Mouse (Mus musculus): ENCODE data around the gene Stx2.
"Not testable (repeated sequence)": the region's sequence is repeated elsewhere in the genome, so short reads cannot be mapped to it uniquely, and the experiment has no call there.

The Stx2 gene

DNA sequence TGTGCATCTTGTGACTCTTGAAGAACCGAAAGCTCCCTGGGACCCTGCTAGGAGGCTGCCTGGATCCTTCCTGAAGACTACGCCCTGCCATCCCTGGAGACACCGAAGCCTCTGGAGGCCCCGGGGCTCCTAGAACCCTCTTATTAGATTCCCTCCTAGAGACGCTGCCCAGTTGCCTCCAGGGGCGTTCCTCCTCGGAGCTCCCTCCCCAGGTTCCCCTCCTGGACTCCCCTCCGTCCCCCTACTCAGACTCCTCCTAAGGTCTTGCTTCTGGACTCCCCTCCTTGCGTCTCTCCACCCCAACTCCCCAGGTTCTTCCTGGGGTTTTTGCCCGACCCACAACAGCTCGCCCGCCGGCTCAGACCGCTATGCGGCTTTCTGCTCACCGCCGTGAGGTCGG, 366 bp downstream of the Stx2 start:
- DNase-seq: peak; percentile 30

DNA sequence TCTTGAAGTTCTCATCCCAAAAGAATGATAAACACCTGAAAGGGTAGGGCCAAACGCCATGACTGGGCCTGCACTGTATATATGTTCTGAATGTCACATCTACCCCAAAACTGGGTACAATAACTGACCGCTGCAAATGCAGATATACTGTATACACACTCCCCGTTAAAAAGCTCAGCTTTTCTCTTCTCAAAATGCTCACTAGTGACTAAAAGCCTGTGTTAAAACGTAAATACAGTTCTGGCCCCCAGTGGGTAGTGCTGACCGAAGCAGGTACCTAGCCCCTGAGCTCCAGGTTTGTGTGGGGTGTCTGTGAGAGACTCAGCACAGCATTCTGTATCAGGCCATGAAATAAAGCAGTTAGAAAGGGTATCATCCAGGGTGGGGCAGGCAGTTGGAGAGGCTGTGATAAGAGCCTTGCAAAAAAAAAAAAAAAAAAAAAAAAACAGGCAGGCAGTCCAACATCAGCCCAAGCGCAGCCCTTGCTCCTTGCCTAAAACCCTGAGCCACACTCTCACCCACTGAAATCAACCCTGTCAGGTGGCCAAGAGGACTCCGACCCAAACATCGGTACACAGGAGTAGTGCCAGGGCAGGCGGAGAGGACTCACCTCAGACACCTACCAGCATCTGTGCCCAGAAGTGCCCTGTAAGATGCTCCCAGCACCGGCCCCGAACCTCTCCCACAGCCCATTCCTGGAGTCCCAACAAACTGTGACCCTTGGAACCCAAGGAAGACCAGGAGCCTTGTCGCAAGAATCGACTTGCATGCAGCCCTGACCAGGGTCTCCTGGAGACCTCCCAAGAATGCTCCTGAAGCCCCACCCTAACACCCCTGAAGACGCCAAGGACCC, 1.0 kb downstream of the Stx2 start:
- no peak for DNase-seq

DNA sequence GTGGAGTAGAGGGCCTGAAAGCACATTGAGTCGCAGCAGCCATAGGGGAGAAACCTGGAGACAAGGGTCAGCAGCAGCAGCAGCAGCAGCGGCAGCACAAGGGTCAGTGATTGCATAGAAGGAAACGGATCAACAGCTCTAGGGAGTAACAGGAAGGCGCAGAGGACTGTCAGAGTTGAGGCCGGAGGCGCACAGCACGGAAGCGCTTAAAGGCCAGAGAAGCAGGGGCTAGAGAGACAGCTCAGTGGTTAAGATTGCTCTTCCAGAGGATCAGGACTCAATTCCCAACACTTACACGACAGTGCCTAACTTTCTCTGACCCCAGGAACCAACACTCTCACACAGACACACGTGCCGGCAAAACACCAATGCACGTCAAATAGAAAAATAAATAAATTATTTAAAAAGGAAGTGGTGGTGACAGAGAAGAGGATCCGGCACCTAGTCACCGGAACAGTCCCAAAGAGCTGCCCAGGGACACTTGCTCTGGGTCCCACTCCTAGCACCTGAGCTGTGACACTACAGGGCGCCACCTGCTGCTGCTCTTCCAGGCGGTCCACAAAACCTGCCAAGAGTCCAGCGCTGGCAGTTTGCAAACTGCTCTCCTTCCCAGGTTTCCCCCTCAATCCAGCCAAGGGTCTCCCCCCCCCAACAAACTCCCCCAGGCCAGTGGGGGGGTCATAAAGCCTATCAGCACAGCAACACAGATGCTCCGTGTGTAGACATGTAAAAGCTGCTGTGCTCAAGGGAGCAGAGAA, 2.2 kb downstream of the Stx2 start:
- DNase-seq: no peak

DNA sequence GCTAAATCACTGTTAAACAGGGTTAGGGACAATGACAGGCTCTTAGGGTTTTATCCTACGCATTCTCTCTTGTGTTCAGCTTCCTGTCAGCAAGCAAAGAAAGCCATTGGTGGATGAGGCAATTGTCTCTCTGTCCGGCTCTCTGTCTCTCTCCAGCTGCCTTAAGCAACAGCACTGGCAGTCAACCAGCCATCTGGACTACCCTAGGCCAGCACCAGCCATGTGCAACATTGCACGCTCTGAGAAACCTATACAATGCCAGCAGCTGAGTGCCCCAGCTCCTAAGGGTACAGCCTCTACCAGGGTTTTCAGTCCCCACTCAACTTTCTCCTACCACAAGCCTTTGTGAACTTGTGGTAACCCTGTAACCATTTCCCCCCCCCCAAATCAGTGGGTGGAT, 3.0 kb downstream of the Stx2 start:
- no peak for DNase-seq

DNA sequence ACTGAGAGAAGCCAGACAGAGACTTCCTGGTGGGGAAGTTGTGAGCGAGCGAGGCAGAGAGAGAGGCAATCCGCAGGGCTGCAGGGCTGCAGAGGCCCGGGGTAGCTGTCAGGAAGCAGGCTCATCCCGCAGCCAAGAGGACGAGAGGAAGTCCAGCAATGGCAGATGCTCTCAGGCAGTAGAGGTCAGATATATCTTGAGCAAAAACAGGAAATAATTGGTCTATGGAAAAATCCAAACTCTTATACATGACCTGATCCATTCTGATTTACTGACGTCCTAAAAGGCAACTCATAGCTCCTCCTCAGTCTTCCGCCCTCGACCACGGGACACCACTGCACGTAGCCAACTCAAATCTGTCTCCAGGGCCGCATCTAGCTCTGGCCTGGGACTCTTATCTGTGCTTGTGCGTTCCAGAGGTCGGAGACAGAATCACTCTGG, 5.8 kb downstream of the Stx2 start:
- no peak for DNase-seq

DNA sequence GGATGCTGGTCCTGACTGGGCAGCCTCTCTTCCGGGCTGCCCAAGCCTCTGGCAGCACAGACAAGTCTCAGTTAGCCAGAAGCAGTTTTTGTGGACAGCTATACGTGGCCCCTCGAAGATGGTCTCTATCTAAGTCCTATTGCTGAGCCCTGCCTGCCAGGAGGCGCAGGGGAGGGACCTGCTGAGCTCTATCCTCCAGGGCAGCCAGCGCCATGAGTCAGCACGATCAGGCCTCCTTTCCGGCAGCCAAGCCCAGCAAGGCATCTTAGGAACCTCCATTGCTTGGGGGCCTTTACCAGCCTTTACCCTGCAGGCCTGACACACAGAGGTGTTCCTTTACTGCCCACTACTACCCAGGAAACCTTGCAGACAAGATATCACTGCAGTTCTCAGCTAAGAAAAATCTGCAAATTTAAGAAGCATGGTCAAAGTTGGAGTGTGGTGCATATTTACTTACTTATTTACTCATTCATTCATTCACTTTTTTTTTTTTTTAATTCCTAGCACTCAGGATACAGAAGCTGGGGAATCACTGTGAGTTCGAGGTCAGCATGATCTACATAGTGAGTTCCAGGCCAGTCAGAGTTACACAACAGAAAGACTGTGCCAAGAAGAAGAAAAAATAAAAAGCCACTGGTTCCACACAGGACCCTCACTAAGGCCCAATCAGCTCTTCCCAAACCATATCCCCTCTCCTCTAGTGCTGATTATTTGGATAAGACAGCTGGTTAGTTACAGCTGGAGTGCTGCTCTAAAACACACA, 7.5 kb downstream of the Stx2 start:
- no peak for DNase-seq

DNA sequence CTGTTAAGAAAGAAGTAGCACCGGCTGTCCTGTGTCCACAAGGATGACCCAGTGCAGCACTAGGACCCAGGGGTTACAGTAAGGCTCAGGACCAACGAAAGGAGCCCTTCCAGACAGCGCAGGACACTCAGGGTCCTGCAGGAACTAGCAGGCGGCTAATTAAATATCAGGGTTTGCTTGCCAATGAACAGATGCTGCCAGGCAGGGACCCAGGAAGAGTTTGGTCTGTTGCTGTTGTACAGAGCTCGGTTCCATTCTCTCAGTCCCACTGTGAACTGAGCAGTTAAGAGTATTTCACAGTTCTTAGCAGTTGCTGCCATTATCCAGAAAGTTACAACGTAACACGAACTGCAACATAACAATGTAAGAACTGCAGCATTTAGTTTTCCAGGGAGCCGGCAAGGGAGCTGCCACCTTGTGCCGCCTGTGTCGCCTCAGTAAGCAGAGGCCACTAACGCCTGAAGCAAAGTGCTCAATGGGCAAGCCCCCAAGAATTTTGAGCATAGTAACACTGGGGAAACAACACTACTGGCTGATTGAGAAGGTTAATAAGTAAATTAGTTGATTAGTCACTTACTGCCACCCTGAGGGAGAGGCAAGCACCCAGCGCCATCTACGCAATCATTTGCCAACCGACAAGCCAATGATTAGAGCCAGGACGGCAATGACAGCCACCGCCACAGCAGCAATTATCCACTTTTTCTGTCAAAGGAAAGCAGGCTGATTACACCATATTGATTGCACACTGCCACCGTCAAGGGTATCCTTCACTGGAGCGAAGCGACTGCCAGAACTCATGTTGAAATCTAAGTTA, 21.0 kb downstream of the Stx2 start:
- DNase-seq: no peak

DNA sequence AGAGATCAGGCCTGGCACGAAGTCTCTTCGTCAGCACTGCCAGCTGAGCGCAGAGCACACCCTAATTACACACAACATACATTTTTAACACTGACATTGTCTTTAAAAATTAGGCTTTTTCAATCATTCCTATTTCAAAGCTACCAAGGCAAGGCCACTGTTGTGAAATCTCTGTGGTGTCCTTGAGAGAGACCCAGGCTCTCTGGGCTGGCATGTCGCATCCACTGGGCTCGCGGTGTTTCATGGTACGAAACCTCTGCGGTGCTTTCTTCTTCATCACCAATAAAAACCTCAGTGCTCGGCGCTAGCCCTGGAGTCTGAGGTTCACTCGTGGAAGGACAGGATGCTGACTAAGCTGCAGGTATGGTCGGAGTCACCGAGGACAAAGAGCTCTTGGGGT, 22.4 kb downstream of the Stx2 start:
- no peak for DNase-seq

DNA sequence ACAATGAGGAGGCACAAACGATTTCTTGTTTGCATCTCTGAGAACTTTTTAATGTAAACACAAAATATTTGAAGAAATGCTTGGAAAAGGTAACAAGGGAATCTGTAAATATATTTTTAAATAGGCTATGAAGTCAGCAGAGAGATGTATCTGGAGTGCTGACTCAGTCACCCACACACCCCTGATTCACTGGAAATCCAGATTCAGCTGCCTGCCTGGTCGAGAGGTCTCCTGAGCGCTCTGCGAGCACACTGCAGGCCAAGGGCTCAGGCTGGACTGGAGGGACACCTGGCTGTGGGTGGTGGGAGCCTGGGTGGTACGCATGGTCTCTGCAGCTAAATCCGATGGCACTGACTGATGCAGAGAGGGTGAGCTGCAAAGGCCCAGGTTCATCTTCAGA, 23.8 kb downstream of the Stx2 start:
- no peak for DNase-seq

DNA sequence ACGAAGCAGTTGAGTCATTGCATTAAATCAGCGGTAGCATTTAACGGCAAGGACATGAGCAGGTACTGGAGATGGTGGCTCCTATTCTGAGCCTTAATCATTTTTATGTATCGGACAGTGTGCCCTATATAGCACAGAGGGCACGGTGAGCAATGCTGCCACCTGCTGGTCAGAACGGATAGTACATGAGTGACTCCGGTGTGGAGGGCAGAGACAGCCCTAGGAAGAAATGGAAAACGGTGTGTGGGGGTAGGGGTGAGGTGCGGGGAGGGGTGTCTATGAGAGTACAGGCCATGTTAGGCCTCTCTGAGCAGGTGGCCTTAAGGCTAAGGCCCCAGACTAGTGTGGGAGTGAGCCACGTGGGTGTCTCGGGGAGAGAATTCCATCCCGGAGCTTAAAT, 26.8 kb downstream of the Stx2 start:
- DNase-seq: peak; percentile 35

DNA sequence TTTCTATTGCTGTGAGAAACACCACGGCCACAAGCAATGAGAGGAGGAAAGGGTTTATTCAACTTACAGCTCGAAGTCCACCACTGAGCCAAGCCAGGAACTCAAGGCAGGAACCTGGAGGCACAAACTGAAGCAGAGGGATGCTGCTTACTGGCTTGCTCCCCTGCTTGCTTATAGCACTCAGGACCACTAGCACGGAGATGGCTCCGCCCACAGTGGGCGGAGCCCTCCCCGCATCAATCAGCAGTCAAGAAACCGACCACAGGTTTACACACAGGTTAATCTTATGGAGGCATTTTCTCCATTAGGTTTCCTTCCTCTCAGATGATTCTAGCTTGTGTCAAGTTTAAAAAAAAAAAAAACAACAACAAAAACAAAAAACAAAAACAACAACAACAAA, 27.5 kb downstream of the Stx2 start:
- DNase-seq: no peak

DNA sequence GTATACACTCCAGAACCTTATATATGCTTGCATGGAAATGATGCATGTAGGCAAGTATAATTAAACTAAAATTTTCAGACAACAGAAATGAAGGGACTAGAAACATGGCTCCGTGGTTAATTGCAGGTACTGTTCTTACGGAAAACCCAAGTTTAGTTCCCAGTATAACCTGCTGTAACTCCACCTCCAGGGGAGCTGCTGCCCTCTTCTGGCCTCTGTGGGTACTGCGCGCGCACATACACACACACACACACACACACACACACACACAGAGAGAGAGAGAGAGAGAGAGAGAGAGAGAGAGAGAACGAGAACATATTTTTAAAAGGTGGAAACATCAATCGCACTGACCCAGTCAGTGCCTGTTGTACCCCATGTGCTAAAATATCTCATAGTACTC, 29.4 kb downstream of the Stx2 start:
- DNase-seq: no peak

DNA sequence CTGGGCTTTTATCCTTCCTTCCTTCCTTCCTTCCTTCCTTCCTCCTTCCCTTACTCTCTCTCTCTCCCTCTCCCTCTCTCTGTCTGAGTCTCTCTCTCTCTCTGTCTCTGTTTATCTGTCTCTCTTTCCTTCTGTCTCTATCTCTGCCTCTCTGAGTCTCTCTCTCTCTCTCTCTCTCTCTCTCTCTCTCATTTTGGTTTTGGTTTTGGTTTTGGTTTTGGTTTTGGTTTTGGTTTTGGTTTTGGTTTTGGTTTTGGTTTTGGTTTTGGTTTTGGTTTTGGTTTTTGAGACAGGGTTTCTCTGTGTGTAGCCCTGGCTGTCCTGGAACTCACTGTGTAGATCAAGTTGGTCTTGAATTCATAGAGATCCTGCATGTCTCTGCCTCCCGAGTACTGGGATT, 30.9 kb downstream of the Stx2 start:
- DNase-seq: not testable (repeated sequence)

DNA sequence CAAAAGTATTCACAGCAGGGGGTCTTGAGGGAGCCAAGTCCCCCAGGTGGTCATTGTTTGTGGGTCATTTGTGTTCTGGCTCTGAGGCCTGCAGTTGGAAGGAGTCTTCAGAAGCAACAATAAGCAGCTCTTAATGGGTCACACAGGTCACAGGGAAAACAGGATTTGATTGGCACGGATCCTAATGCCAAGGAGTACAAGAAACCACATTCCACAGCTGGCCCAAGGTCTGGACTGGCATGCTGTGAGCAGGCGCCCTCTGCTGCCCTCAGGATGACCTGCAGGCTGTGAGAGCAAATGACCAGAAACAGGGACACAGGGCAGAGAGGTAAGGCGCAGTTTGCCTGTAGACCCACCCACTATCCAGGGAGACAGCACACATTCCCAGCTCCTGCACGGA, 32.1 kb downstream of the Stx2 start:
- no peak for DNase-seq

DNA sequence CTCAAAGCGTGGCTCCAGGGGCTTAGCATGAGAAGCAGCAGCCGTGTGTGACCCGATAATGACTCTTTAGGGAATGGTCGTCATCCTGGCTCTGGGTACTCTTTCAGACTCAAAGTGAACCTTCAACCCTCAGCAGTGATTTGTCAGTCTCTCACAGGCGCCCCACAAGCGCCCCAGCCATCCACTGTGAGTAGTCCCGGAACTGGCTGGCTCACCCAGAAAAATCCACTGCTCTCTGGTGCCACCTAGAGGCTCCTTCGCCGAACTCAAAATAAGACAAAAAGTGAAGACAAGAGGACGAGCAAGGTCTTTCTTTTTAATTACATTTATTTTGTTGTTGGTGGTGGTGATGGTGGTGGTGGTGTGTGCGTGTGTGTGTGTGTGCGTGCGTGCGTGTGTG, 37.1 kb downstream of the Stx2 start:
- DNase-seq: peak; percentile 67

DNA sequence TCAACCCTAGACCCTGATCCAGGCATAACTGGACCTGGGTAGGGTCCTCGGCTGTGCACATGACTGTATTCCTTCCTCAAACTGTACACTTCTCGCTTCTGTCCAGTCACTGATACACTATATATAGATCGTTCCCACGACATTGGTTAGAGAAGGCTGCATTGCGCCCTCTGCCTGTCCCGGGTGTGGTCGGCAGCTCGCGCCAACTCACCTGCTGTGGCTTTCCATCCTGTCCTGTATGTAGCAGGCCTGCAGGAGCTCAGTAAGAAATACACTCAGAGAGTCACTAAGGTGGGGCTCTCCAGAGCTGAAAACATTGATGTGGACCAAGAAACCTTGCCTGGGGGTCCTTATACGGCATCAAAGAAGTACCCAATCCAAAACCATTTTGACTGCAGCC, 37.5 kb downstream of the Stx2 start:
- DNase-seq: no peak

DNA sequence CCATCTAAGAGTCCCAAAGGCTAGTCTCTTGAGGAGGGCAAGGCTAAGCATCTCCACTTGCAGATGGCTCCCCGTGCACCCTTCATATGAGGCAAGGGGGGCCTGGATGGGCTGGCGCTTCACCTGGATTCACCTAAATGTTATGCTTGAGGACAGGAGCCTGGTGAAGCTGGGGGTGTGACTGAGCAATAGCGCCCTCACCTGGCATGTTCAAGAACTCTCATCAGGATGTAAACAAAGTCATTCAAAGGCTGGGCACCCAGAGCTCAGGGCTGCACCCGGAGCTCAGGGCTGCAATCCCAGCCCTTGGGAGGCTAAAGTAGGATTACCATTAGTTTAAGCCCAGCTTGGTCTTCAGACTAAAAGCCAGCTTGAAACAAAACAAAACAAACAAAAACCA, 44.0 kb downstream of the Stx2 start:
- no peak for DNase-seq

DNA sequence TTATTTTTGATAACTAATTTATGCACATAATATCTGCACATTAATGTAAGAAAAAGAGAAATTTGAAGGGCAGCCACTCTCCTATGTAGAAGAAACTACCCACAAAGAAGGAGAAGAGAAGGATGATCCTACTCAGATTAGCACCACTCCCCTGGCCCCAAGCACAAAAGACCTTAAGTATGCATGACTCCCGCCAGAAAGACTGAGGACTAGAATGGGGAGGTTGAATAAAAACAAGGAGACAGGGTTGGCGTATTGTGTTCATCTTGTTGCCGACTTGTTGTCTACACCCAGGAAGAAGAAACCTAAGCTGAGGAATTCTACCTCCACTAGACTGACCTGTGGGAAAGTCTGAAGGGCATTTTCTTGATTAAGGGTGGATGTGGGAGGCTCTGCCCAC, 49.5 kb downstream of the Stx2 start:
- DNase-seq: no peak

DNA sequence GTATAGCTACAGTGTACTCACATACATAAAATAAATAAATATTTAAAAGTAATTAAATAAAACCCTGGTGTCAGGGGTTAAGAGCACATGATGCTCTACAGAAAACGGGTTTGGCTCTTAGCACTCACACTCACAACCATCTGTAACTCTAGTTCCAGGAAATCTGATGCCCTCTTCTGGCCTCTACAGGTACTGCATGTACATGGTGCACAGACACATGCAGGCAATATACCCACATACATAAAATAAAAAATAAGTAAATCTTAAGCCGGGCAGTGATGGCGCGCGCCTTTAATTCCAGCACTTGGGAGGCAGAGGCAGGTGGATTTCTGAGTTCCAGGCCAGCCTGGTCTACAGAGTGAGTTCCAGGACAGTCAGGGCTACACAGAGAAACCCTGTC, 54.0 kb downstream of the Stx2 start:
- not testable (repeated sequence) for DNase-seq

DNA sequence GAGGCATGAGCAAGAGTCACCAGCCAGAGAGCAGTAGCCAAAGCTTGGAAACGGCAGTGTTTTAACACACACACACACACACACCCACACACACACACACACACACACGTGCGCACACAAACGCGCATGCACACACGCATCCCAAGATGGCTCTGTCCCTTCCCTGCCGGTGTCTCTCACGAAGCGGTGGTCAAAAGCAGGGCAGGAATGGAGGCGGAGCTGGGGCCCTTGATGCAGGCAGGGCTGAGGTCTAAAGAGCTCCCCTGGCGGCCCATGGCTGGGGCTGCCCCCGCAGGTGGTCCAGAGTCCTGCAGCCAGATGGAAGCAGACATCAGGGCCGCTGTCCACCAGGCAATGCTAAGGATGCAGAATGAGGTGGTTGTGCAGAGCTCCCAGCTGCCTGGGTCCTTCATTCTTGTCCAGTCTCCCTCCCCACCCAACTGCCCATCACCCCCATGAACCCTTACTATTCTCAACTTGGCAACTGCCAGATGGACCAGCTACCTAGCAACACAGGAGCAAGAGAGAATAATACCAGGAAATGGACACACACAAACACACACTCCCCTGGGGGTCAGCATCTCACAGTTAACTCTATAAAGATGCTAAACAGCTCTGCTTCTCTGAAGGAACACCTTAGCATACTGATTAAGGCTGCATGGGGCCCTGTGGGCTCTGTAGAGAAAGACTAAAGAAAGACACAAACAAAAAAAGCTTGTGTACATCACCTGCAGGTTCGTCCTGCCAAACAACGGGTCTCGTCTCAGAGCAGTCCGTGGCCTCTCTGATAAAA, 54.9 kb downstream of the Stx2 start, which contains the start of gene Rimbp2:
Rimbp2 (minus strand) TSS at position 209 of the 793 bp plus-strand sequence.
- DNase-seq: peak; percentile 71

DNA sequence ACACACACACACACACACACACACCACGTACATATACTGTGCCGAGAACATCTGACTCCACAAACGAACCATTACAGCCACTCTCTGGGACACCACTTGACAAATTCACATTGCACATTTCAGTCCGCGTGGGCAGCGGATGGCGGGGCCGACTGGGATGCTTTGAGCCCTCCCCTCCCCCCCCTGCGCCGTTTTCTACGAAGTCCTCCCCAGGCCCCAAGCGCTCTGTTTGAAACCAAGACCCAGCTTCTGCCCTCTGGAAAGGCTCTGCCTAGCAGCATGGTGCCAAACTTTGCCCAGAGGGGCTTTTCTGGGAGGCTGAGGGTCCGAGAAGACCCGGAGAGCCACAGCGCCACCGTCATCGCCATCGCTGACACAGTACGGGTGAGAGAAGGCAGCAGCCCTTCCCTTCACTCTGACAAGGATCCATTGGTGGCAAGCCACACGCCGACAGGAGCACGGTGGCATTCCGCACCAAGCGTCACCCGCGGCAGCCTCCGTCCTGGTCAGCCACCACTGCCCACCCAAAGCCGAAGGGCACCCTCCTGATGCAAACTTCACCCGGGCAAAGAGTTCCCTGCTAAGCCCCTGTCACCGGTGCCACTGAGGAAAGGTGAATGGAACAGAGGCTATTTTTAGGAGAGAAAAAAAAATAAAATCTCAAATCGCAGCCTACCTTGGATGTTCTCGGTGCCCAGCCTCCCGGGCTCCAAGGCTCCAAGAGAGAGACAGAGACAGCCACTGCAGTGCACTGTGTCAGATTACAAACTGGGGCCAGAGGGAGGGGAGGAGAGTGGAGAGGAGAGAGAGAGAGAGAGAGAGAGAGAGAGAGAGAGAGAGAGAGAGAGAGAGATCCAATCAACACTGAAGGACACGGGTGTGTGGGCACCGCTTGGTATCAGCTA, 55.8 kb downstream of the Stx2 start:
- DNase-seq: peak; percentile 71

All from right cerebral cortex, postnatal 25 days (tissue).